Mouse (Mus musculus) heart, adult 8-10 months (tissue): ENCODE measurements at regions not wholly inside any gene's neighbourhood (a gene's known extent, or its start where the extent isn't known, plus 50 kb on each side); places are given as distances from the start of the nearest gene placed in this dataset.
A peak's percentile ranks its signal among the peaks of the same experiment; 100 is the strongest.

Experiments used
- DNase-seq: peaks from one replicate; pipeline ENCODE4 v3.0.0; 2022; ENCODE audit warnings: low spot score

DNA sequence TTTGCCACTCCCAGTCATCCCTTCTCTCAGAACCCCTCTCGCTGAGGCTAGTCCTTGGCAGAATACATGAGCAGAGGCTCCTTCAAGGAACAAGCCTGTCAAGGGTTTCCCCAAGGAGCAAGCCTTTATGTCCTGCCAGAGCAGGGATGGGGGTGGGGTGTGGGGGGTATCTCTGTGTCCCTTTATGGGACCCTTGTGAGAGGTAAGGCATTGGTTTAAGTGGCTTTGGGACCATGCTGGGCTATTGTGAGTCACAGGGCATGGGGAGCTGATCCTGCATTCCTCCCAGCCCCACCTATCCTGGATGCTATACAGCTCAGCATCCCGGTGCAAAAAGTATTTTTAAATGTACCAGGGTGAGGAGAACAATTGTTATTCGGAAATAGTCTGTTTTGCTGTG, 641.1 kb upstream of the Fam19a5 start:
- DNase-seq = no peak

DNA sequence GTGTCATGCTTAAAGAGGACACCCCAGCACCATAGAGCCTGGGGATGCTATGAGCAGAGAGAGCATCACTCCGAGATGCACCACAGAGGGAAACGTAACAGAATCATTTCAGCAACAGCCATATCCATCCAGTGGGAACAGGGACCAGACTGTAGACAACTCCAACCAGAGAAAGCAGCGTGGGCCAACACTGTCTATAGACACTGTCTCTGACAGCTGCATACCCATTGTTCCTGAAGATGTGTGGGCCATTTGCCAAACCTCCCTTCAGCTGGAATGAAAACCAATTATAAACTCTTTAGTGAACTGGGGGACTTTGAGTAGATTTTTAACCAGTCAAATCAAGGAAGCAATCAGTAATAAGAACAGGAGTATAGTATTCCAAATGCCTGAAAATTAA, 630.8 kb upstream of the Fam19a5 start:
- DNase-seq = no peak

DNA sequence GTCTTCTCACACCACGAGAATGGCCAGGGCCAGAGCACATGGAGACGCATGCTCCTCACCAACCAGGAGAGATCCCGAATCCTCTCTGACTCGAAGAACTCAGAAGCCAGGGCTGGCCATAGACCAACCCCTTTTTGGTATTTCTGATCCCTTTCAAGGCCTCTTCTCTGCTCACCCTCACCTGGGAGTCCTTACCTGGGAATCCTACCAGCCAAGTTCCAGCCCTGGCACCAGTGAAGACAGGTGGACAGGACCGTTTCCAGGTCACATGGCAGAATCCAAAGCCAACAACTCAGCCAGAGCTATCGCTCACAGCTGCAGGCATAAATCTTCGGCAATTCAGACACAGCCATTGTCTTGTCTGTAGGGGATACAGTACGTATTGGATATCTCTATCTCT, 626.2 kb upstream of the Fam19a5 start:
- no peak for DNase-seq

DNA sequence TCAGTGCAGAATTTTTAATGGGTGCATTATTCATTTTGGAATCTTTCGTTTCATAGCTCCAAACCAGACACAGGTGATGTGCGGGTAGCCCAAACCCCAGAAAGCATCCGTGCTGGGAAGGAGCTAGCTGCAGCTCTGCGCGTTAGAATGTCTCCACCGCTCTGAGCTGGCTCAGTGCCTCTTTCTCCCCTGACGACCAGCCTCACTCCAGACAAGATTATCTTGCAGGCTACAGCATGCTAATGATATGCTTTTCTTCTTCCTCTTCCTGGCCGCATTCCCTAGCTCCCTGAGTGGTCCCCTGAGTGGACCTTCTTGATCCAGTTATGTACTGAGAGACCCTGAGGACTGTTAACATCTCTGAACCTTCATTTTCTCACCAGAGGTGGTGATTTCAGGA, 624.4 kb upstream of the Fam19a5 start:
- DNase-seq = no peak

DNA sequence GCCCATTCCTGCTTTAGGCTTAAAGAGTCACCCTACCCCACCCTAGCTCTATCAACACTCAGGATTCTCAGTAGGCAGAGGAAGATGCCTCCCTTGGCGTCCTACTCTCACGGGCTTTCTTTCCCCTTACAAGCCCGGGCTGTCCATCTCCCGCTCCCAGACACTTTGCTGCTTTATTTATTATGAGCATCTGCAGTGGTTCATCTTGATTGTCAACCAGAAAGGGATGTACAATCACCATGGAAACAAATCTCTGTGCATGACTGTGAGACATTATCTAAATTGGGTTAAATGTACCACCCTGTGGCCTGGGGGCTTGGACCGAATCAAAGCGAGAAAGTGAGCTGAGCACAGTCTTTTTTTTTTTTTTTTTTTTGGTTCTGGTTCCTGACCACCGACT, 623.9 kb upstream of the Fam19a5 start:
- DNase-seq = no peak

DNA sequence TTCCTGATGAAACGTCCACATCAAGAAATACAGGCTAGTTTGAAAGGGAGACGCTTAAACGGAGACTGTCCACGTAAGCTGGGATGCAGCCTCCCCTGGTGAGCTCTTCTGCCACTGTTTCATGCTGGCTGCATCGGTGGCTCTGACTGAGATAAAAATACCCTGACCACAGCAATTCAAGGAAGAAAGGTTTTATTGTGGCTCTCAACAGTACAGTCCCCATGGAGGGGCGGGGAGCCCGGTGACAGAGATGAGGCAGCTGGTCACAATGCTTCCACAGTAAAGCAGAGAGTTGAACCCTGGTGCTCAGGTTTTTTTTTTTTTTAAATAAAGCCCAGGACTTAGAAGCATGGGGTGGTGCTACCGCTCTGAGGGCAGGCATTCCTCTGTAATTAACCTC, 622.7 kb upstream of the Fam19a5 start:
- no peak for DNase-seq

DNA sequence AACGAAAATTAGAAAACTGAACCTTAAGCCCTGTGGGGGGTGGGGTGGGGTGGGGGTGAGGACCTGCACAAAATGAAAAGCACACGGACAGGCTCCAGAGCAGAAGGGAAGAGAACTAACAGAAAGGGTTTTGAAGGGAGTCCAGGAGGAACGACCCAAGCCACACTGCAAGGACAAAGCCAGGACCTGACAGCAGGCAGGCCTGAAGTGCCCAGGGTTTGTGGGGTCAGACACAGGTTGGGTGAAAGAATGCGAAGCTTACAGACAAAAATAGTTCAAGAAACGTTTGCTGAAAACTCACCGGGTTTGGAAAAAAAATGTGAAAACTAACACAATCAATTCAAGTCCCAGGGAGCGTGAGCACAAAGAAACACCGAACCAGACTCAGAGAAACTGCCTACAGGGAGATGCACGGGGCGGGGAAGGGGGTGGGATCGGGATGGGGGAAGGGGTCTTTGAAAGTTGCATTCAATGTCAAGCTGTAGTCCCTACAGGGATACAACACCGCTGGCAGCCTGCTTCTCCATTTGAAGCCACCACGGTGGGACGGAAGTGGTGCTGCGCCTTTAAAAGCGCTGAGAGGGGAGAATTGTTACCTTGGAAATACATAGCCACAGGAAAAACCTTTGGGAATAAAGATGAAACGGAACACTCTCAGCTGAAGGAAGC, 618.9 kb upstream of the Fam19a5 start:
- DNase-seq = no peak

DNA sequence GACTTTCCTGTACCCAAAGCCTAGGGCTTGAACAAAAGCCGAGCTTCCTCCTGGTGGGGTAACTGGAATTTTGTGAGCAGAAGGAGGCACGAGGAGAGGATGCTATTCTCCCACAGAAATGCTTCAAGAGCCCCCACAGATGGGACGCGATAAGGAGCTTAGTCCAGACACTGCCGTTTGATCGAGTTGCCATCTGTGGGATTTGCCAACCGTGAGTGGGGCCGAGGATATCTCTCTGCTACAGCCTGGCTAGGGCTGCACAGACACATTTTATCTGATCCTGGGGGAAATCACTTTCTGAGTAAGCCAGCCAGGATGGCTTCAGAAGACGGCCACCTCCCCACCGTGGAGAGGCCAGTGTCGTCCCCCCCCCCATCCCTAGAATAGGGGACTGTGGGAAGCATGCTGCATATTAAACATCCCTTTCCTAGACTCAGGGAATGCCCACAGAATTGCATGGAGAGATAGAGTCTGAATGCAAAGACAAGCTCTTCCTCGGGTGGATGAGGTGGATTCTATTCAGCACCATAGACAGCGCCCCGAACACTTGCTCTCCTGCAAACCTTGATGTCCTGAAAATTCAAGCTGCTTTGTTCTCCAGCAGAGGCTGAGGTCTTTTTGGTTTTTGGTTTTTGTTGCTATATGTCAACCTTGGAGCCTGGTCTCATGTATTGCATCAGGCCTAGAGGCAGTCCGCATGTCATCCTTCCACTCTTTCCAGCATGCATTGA, 611.6 kb upstream of the Fam19a5 start:
- no peak for DNase-seq

DNA sequence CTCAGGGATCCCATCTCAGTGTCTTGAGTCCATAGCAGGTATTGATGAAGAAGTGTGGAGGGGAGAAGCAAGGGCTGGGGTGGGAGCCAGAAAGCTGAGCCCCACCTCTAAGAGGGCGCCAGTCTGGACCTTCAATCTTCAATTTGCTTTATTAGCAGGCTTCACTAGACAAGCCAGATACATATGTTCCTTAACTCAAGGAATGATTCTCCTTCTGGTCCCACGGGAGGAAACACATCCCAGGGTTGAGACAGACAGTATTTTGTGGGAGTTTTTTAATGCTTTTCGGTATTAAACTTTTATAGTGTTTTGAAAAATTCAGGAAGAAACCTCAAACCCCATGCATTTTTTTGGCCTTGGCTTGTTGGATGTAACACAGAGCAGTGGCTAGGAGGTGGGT, 606.7 kb upstream of the Fam19a5 start:
- no peak for DNase-seq

DNA sequence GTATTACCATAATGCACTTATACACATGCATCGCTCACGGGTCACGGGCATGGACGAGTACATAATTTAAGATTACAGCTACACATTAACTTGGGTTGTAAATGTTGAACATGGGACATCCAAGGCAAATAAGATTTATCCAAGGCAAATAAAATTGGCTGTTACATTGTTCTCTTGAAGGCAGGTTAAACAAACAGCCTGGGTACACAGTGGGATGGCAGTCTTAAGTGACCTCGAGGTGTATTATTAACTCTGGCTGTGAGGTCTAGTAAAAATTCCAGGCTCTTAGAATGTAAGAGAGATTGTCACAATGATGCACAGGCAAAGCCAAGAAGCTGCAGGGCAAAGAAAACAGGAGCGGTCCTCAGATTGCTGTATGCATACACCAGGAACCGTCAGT, 599.6 kb upstream of the Fam19a5 start:
- DNase-seq = no peak

DNA sequence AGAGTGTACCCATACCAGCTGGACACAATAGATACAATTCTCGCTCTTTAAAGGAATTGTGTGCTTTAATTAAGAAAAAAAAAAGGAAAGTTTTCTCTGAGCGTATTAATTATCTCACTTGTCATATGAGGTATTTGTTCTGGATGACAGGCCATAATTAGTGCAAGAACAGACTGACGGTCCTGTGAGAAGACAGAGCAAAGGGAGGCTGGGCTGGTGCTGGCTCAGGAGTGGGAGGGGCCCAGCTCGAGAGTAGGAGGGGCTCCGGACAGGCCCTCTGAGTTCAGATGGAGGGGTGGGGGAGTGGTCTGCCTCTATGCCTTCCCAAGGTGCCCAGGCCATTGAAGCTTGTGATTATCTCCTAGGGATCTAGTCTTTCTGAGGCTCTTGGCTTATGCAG, 591.5 kb upstream of the Fam19a5 start:
- no peak for DNase-seq

DNA sequence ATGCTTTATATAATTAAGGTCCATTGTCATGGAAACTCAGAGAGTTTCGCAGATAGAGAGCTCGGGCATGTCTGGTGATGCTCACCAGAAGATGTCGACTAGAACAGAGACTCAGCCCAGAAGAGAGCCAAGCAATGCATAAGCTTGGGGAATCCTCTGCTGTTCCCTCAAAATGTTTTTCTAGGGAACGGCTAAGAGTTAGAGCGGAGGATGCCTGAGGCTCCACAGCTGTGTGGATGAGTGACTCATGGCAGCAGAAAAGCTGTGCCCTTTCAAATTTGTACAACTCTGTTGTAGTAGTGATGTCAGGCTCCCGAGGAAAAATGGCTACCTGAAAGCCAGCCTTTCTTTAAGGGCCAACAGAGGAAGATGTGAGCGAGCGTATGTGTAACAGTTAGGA, 586.2 kb upstream of the Fam19a5 start:
- DNase-seq = no peak

DNA sequence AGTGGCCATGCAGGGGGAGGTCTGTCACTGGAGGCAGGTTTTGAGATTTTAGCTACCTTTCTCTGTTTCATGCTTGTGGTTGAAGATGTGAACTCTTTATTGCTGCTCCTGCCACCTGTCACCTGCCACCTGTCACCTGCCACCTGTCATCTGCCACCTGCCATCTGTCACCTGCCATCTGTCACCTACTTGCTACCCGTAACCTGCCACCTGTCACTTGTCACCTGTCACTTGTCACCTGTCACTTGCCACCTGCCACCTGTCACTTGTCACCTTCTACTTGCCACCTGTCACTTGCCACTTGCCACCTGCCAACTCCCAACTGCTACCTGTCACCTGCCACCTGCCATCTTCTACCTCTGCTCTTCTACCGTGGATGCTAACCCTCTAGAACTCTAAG, 581.2 kb upstream of the Fam19a5 start:
- no peak for DNase-seq

DNA sequence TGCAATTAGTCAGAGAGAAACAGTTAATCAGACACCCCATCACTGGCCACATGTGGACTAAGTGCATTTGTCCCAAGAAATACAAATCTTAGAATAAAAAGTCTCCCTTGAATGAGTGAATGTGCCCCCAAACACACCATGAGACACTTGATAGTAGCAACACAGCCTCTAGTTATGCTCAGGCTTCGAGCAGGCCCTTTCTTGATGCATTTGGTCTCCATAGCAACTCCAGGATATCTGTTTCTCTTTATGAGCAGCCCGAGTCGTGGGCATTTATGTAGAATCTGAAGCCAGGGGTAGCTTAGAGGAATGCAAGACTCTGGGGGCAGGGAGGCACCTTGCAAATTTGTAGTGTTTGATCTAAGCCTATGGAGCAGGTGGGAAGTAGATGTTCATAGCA, 580.6 kb upstream of the Fam19a5 start:
- DNase-seq = no peak

DNA sequence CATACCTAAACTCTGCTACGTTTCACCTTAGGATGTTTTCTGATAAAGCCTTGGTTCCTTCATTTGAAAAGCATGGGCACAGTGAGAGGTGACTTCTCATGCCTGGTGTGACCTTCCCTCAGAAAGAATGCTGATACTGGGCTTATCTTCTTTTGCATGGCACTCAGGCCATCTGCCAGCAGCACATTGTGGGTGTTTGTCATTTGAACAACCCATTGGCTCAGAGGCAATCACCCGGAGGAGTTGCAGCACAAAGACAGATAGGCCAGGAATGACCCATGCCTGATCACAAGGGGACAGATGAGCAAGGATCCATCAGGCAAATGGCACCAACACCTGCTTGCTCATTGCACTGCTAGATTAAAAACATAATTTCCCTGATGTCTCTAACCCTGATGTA, 572.7 kb upstream of the Fam19a5 start:
- DNase-seq = peak; percentile 51

DNA sequence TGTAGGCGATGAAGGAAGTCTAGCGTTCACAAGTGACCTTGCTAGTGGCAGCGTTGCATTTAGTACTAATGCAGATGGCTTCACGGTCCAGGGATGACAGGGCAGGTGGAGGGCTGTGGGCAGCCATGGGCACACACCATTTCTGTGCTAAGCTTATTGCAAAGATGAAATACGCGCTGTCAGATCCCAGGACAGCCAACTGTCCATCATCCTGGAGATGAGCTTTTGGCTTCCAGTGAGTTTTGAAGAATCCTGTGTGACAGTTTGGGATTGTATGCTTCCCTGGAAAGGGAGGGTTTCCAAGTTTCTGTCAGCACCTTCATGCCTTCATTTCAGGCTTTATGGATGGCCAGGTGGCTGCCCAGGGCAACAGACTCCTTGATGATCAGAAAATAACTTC, 547.9 kb upstream of the Fam19a5 start:
- no peak for DNase-seq

DNA sequence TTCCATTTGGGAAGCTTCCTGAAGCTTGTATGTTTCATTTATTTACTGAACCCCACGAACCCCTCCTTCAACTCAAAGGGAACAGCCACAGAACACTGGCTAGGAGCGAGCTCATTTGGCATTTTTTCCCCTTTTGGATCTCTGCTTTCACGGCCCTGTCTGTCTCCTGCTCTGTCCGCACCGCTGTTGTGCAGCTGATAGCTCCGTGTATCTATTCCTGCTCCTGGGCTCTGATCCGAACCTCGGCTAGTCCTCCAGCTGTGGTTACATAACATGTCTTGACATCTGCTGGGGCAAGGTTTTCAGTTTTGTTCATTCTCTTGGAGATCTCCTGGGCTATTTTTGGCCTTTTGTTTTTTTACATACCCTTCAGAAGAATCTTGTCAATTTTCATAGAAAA, 525.1 kb upstream of the Fam19a5 start:
- peak; percentile 2 for DNase-seq

DNA sequence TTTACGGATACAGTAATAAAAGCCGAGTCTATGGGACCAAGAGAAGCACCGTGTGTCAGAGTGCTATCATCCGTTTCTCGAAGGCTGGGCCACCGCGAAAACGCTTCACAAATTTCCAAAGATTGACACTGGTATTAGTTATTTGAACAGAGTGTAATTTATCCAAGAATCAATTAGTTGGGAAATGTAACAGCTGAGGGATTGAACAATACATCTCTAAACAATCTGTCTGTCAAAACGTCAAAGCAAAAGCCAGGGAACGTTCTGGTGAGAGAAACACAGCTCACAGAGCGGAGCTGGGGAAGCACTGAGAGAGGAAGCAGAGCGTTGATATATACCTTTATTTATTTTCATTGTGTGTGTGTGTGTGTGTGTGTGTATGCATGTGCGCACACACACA, 498.1 kb upstream of the Fam19a5 start:
- no peak for DNase-seq

DNA sequence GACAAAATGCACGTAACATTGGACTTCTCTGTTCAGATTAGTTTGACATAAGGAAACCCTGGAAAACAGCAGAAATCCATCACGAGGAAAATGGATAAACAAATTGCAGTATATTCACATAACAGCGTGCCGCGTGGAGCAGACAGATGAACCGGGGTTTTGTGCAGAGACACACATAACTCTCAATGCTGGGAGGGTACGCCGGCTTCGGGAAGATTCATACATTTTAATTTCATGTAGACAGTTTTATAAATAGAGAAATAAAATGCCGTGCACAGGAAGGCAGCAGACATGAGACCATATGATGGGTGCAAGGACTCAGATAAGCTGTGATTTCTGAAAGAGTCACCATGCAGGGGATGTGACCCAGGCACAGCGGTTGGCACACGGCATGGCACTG, 489.9 kb upstream of the Fam19a5 start:
- no peak for DNase-seq

DNA sequence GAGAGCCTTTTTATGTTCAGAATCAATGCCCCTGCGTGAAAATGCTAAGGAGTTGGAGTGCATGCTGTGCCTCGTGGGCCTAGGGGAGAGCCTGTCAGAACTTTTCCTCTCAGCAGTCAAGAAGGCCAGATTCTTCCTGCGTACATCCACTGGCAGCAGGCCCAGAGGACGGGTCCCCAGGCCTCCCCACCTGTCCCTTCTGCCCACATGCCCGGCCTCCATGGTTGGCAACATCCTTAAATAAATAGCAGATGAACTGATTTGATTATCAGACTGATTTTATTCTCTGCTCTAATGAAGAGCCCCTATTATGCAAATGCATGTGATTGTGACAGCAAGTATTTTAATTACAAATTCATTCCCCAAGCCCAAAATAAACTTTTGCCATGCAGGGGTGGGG, 479.2 kb upstream of the Fam19a5 start:
- no peak for DNase-seq

DNA sequence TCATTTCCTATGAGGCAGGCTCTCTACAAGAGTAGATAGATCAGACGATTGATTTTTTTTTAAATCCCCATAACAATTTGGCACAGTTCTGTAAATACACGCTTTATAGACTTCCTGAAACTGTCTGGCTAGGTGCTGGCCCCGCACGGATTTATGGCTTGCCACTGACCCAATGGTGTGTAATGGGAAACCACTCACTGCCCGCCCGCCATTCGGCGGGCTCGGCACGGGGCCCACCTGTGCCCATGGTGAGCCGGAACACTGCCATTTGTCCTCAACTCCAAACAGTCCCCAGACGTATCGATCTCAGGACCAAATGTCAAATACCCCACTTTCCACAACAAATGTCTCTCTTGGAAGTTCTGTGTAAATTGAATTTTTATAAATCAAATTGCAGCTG, 475.8 kb upstream of the Fam19a5 start:
- no peak for DNase-seq

DNA sequence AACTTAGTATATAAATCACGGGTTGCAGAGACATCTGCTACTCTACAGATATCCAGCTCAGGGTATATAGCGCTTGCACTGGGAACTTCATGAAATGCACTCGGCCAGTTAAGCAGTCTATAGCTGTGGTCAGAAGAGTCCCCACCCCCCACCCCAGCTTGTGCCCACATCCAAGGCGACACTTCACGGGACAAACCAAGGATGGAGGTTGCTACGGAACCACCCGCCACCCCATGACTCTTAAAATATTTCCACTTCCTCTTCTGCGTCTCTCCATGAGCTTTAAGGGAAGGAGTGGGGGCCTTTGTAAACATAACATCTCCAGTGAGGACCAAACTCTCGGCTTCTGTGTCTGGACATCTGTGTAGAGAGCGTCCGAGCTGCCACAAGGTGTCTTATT, 469.5 kb upstream of the Fam19a5 start:
- no peak for DNase-seq

DNA sequence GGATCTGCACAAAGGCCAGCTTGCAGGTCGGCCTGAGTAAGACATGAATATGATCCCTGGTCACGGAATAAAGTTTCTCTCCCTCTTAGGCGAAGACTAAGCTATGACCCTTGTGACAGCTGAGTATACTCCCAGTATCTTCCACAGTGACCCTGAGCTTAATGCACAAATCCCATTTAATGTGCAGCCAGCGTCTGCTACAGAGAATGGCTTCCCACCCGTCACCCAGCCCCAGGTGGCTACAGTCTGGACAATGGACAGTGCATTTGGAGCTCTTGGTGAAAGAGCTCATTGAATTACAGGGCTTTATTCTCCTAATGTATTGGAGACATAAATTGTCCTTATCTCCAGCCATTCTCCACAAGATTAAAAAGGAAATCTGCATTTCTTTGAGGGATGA, 454.3 kb upstream of the Fam19a5 start:
- DNase-seq = no peak
